Mouse (Mus musculus) midbrain, postnatal 0 days (tissue): ENCODE data around the gene Ifitm10. TPM values are rescaled to one million over a fixed set of nuclear protein-coding genes. Genes with fewer than 3 reads are reported as not detected.

ENCODE experiments used
- ATAC-seq: fragments of 200-750 bp; cut with Nextera tagmentation; 2 replicates; pipeline ENCODE4 v1.8.0; 2017; ENCODE audit warnings: moderate number of reproducible peaks, mild to moderate bottlenecking, moderate TSS enrichment, moderate library complexity; ENCODE audit not compliant: low FRiP score
- DNase-seq: peaks from one replicate; pipeline ENCODE4 v3.0.0-alpha.2; 2015; ENCODE audit warnings: low spot score
- H3K27ac ChIP-seq: fragments of 300-500 bp; sonication (generic); 2 replicates; pipeline ENCODE4 v1.5.1; 2014; ENCODE audit warnings: low read depth, mild to moderate bottlenecking, low read length, mixed read lengths
- H3K27me3 ChIP-seq: fragments of 300-500 bp; sonication (generic); 2 replicates; pipeline ENCODE4 v1.6.1; 2014; ENCODE audit warnings: low read length, control low read depth, mixed read lengths; ENCODE audit not compliant: insufficient read depth
- H3K36me3 ChIP-seq: fragments of 300-500 bp; sonication (generic); 2 replicates; pipeline ENCODE4 v1.6.1; 2014; ENCODE audit warnings: low read length, control low read depth, mixed read lengths; ENCODE audit not compliant: insufficient read depth
- H3K4me1 ChIP-seq: fragments of 300-500 bp; sonication (generic); 2 replicates; pipeline ENCODE4 v1.6.1; 2014; ENCODE audit warnings: mild to moderate bottlenecking, control low read depth, antibody characterized with exemption, low read length, mixed read lengths; ENCODE audit not compliant: insufficient read depth
- H3K4me2 ChIP-seq: fragments of 300-500 bp; sonication (generic); 2 replicates; pipeline ENCODE4 v1.6.1; 2014; ENCODE audit warnings: low read depth, mild to moderate bottlenecking, low read length, mixed read lengths; ENCODE audit not compliant: poor library complexity, severe bottlenecking
- H3K4me3 ChIP-seq: fragments of 300-500 bp; sonication (generic); 2 replicates; pipeline ENCODE4 v1.5.1; 2014; ENCODE audit warnings: low read depth, mild to moderate bottlenecking, low read length, moderate library complexity
- H3K9ac ChIP-seq: fragments of 300-500 bp; sonication (generic); replicated peaks from 2 replicates; pipeline ENCODE4 v1.6.1; 2014; ENCODE audit warnings: mild to moderate bottlenecking, low read length, moderate library complexity, mixed read lengths; ENCODE audit not compliant: poor library complexity, severe bottlenecking
- H3K9me3 ChIP-seq: fragments of 300-500 bp; sonication (generic); 2 replicates; pipeline ENCODE4 v1.6.1; 2016; ENCODE audit warnings: low read length, control low read depth
- CTCF ChIP-seq: IDR thresholded peaks from 2 replicates; pipeline ENCODE4 v1.5.1; 2016; ENCODE audit warnings: antibody characterized with exemption, mild to moderate bottlenecking
- WGBS: fragments of 180-500 bp; shearing (Covaris S2); extraction: QIAGEN DNeasy Blood & Tissue Kit; methylation state at CpG from one replicate; pipeline ENCODE4 v1.1.7; 2014; 5-methylcytosine and 5-hydroxymethylcytosine counted together
- polyA plus RNA-seq: library from polyadenylated mRNA; unstranded; fragments of >200 nt; fragmentation: Nextera tagmentation; extraction: Ambion mirVana; gene quantifications from 2 replicates; pipeline ENCODE4 v1.2.1, GENCODE M21; 2015
- total RNA-seq: library from RNA; depleted of rRNA; stranded (reverse); fragments of >200 nt; gene quantifications from 2 replicates; pipeline ENCODE4 v1.2.3, GENCODE M21; 2014

The Ifitm10 gene
- total and polyA plus RNA-seq, 2 experiments from 2014 or later: 20.8 to 21.8 TPM

DNA sequence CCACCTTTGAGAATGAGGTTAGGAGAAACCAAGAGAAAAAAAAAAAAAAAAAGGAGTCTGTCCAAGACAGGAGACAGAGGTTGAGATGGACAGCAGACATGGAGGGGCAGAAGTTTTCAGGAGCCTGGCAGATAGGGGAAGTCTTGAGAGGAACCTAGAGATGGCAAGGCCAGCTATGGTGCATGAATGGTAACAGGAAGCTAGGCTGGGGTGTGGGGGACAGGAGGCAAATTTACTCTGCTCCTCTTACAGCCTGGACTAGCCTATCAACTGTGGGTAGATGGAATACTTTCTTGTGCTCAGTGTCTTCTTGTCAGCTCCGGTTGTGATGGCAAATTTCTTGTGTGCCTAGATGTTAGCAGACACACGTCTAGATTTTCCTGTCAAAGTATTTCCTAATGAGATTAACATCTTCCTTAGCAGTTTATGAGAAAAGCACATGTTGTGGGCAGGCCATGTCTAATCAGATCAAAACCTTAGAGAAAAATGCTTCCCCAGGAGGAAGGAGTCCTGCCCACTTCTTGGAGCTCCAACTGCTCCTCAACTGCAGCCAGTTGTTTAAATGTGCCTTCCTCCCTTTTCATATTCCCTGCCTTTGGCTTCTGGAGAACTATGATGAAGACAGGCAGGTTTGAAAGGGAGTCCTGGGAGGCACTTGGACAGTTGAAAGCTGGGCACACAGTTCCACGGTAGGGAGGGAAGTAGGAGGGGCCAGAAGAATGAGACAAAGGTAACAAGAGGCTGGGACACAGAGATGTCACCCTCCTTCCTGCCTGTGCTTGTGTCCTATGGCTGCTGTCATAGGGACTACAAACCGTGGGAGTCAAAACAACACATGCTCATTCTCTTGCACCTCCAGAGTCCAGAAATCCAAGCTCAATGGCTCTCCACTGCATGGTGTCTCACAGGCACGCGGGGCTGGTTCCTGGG is 21.0 kb upstream of the Ifitm10 start:
- no peak for TF ChIP-seq CTCF
- Histone ChIP-seq H3K4me1 (no peaks in the 10 kb centered on the region), H3K9me3 (no peaks in the 10 kb centered on the region), H3K9ac (no peak overlapping the region), H3K27ac (no peak overlapping the region), H3K36me3 (no peaks in the 10 kb centered on the region), H3K27me3 (no peaks in the 10 kb centered on the region), H3K4me3 (no peak overlapping the region), H3K4me2 (no peak overlapping the region)
- ATAC-seq (no peak), DNase-seq (no peak)
- WGBS: 64% methylated on average over 6 of the region's 6 CpGs

DNA sequence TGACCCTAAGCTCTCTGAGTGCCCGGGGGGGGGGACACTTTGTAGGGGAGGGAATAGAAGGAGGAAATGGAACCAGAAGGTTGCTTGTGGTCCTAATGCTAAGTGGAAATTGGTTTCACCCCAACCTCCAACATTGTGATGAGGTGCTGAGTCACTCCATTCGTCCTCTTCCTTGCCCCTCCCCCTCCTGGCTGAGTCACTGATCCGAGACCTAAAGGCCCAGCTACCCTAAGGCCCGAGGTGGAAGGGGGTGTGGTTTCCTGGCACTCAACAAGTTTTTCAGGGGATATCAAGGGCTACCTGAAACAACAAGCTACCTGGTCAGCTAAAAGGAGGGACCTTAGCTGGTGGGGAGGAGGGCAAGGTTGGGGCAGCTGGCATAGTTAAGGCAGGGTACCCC is 19.6 kb upstream of the Ifitm10 start:
- Histone ChIP-seq H3K27me3 (no peaks in the 10 kb centered on the region), H3K4me3 (no peak overlapping the region), H3K4me2 (no peak overlapping the region), H3K27ac (no peak overlapping the region), H3K9ac (no peak overlapping the region), H3K9me3 (no peaks in the 10 kb centered on the region), H3K36me3 (no peaks in the 10 kb centered on the region), H3K4me1 (no peaks in the 10 kb centered on the region)
- DNase-seq (no peak), ATAC-seq (no peak)
- no peak for TF ChIP-seq CTCF
- WGBS: 21% methylated on average over 4 of the region's 4 CpGs

DNA sequence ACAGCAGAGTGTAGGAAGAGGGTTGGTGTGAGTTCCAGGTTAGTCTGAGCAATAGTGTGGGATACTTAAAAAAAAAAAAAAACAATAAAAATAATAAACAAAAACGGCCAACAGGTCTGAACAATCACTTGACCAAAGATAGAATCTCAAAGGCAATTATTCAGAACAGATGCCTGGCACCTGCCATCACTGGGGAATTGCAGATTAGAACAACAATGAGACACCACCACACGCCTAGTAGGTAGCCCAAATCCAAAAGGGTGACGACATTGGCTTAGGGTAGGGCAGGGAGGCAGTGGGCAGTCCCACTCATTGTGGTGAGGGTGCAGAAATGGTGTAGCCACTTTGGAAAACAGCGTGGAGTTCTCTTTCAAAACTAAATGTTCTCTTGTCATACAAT is 18.1 kb upstream of the Ifitm10 start:
- Histone ChIP-seq H3K27ac (no peak overlapping the region), H3K4me3 (no peak overlapping the region), H3K4me2 (no peak overlapping the region), H3K27me3 (no peaks in the 10 kb centered on the region), H3K4me1 (peaks cover 5% of the 10 kb centered on the region), H3K9ac (no peak overlapping the region), H3K9me3 (no peaks in the 10 kb centered on the region), H3K36me3 (no peaks in the 10 kb centered on the region)
- 62% methylated on average over 4 of the region's 4 CpGs for WGBS
- no peak for DNase-seq
- ATAC-seq: no peak
- TF ChIP-seq CTCF: no peak

DNA sequence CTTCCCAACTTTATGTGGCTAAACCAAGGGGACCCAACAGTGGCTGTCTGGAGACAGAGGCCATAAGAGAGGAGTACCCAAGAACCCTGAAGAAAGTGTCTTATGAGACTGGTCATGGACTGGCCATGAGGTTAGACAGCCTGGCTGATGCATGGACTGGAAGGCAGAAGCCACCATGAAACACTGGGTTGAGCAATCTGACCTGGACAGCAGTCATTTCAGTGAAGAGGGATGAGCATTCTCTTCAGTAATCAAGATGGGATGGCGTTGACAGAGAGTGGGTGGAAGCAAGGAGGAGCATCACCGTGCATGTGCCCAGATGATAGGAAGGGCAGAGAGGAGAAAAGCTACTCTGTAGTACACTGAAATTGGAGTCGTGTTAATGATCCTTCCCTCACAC is 17.6 kb upstream of the Ifitm10 start:
- no peaks in the 10 kb centered on the region for H3K9me3 ChIP-seq
- no peaks in the 10 kb centered on the region for H3K36me3 ChIP-seq
- ATAC-seq: no peak
- no peaks in the 10 kb centered on the region for H3K27me3 ChIP-seq
- H3K4me2 ChIP-seq: no peak overlapping the region
- DNase-seq: no peak
- H3K9ac ChIP-seq: no peak overlapping the region
- no peak overlapping the region for H3K4me3 ChIP-seq
- no peak overlapping the region for H3K27ac ChIP-seq
- 74% methylated on average over 3 of the region's 3 CpGs for WGBS
- TF ChIP-seq CTCF: no peak
- H3K4me1 ChIP-seq: peaks cover 10% of the 10 kb centered on the region

DNA sequence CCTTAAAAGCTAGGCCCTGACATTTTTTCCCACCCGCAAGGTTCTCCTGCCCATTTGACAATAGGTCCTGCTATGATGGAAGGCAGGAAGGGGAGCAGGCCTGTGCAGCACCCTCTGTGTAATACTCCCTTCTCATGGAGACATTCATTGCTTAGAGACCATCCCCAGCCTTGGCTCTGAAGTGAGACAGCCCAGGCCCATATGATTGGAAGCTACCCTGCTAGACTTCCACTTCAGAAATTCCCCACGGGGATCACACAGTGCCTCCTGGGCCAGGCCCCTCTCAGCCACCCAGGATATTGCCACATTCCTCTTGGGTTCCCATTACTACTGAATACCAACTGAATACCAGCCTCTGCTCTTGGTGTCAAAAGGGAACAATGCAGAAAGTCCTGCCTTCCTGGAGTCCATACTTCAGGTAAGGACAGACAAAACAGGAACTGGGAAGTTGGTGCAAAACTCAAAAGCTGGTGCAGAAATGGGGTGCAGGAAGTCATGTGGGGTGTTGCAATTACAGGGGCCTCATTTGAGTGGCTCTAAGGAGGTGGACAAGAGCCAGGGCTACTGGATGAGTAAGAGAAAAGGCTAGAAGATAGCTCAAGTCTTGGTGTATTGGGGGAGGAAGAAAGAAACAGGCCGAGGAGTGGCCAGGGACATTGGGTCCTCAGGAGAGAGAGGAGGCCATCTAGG is 16.6 kb upstream of the Ifitm10 start:
- Histone ChIP-seq H3K36me3 (no peaks in the 10 kb centered on the region), H3K4me2 (no peak overlapping the region), H3K4me3 (no peak overlapping the region), H3K9me3 (no peaks in the 10 kb centered on the region), H3K4me1 (peaks cover 12% of the 10 kb centered on the region), H3K27me3 (no peaks in the 10 kb centered on the region), H3K27ac (no peak overlapping the region), H3K9ac (no peak overlapping the region)
- WGBS: 92% methylated on average over 3 of the region's 3 CpGs
- TF ChIP-seq CTCF: no peak
- ATAC-seq (no peak), DNase-seq (no peak)

DNA sequence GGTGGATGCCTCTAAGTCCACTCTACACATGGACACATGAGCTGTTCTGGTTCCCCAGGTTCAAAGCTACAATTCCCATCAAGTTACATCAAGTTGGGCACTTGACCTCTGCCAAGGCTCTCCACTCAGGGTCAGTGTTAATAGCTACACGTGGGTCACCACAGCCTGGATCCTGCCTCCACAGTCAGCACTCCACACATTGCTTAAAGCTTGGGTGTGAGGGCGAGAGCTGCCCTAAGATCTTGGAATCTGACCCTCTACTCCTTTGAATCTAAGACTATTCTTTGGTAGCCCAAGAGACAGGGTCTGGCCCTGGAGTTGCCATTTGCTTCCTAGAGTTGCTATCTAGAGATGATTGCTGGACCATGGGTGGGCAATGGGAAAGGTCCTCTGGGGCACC is 15.2 kb upstream of the Ifitm10 start:
- no peak for TF ChIP-seq CTCF
- Histone ChIP-seq H3K36me3 (peaks cover 11% of the 10 kb centered on the region), H3K4me1 (peaks cover 12% of the 10 kb centered on the region), H3K9me3 (no peaks in the 10 kb centered on the region), H3K9ac (no peak overlapping the region), H3K4me2 (no peak overlapping the region), H3K27me3 (no peaks in the 10 kb centered on the region), H3K27ac (0 out of 2 replicates have a peak overlapping the region, but pooled peaks have one; percentile 62), H3K4me3 (no peak overlapping the region)
- WGBS: 98% methylated on average over 2 of the region's 2 CpGs
- DNase-seq: no peak
- no peak for ATAC-seq
